ENCODE assay signal across 23 mouse cellular contexts in genomic region chr9:65896977-65897376, GRCm38 (mm10). TPM values are rescaled to one million over a fixed set of nuclear protein-coding genes. Genes with fewer than 3 reads are reported as not detected.
"Had no signal": no experiment of that assay in that cellular context is flagged by ENCODE, and none has a peak within 500 bp of the region (broad histone marks: within the 10 kb centered on the region; RNA-seq: fewer than 3 reads in every experiment).

No protein-coding gene starts in this region.

- H3K4me3 ChIP-seq: kidney, embryonic 15.5 days; layer of hippocampus, adult 2 months; left cerebral cortex, adult 2 months; megakaryocyte, embryonic 14.5 days; midbrain, embryonic 10.5 days; midbrain, embryonic 13.5 days; myocyte; neural tube, embryonic 13.5 days had no signal

- H3K27ac ChIP-seq: kidney, embryonic 15.5 days; layer of hippocampus, adult 2 months; left cerebral cortex, adult 2 months; liver, embryonic 14.5 days; midbrain, embryonic 10.5 days; midbrain, embryonic 13.5 days; neural tube, embryonic 13.5 days; stomach, postnatal 0 days had no signal

- H3K9ac ChIP-seq: kidney, embryonic 15.5 days; liver, embryonic 14.5 days; liver, postnatal 0 days; lung, embryonic 14.5 days; midbrain, embryonic 13.5 days; neural tube, embryonic 13.5 days had no signal

- H3K4me2 ChIP-seq: kidney, embryonic 15.5 days; lung, embryonic 14.5 days; midbrain, embryonic 13.5 days; neural tube, embryonic 13.5 days had no signal

- H3K9me3 ChIP-seq: kidney, embryonic 15.5 days; megakaryocyte, embryonic 14.5 days; midbrain, embryonic 13.5 days; neural tube, embryonic 13.5 days had no signal

- H3K27me3 ChIP-seq: kidney, embryonic 15.5 days; megakaryocyte, embryonic 14.5 days; midbrain, embryonic 13.5 days; neural tube, embryonic 13.5 days had no signal

- ATAC-seq: hindbrain, embryonic 16.5 days; liver, postnatal 0 days; lung, postnatal 0 days; midbrain, embryonic 13.5 days; midbrain, embryonic 16.5 days had no signal

- DNase-seq: kidney, adult 11 months; kidney, postnatal 10 days; layer of hippocampus, adult 9-11 months; liver, postnatal 0 days; lung, embryonic 14.5 days; lung, postnatal 36 days; retina, postnatal 1 day; right cerebral cortex, postnatal 25 days; thymus, adult 18-20 months; thymus, postnatal 36 days had no signal

- H3K4me1 ChIP-seq: megakaryocyte, embryonic 14.5 days; midbrain, embryonic 13.5 days; neural tube, embryonic 13.5 days had no signal

RNA-seq across cellular contexts. Expression of gene Pclaf, which starts 6.9 kb away (rescaled TPM):
- total RNA-seq: left cerebral cortex, adult 2 months had no signal
